Mouse (Mus musculus) intestine, postnatal 0 days (tissue): ENCODE results near the gene Itga7. TPM values are rescaled to one million over a fixed set of nuclear protein-coding genes. Genes with fewer than 3 reads are reported as not detected.

Experiments
- ATAC-seq: fragments of 200-750 bp; cut with Nextera tagmentation; 2 replicates; pipeline ENCODE4 v1.8.0; 2017; ENCODE audit warnings: mild to moderate bottlenecking, moderate TSS enrichment, moderate library complexity
- H3K27ac ChIP-seq: fragments of 300-500 bp; sonication (generic); 2 replicates; pipeline ENCODE4 v1.5.1; 2014; ENCODE audit warnings: mild to moderate bottlenecking, low read depth, low read length, moderate library complexity
- H3K27me3 ChIP-seq: fragments of 300-500 bp; sonication (generic); replicated peaks from 2 replicates; pipeline ENCODE4 v1.6.1; 2014; ENCODE audit warnings: low read length, mixed read lengths; ENCODE audit not compliant: control insufficient read depth, insufficient read depth
- H3K36me3 ChIP-seq: fragments of 300-500 bp; sonication (generic); 2 replicates; pipeline ENCODE4 v1.6.1; 2014; ENCODE audit warnings: mild to moderate bottlenecking, moderate library complexity; ENCODE audit not compliant: control insufficient read depth, insufficient read depth
- H3K4me1 ChIP-seq: fragments of 300-500 bp; sonication (generic); replicated peaks from 2 replicates; pipeline ENCODE4 v1.6.1; 2014; ENCODE audit warnings: antibody characterized with exemption, low read length, mixed read lengths; ENCODE audit not compliant: control insufficient read depth, insufficient read depth
- H3K4me2 ChIP-seq: fragments of 300-500 bp; sonication (generic); replicated peaks from 2 replicates; pipeline ENCODE4 v1.6.1; 2014; ENCODE audit warnings: low read depth, mild to moderate bottlenecking, moderate library complexity
- H3K4me3 ChIP-seq: fragments of 300-500 bp; sonication (generic); 2 replicates; pipeline ENCODE4 v1.5.1; 2014; ENCODE audit warnings: low read depth, low read length
- H3K9ac ChIP-seq: fragments of 300-500 bp; sonication (generic); 2 replicates; pipeline ENCODE4 v1.6.1; 2014; ENCODE audit warnings: mild to moderate bottlenecking, low read depth, low read length
- H3K9me3 ChIP-seq: fragments of 300-500 bp; sonication (generic); 2 replicates; pipeline ENCODE4 v1.6.1; 2016; ENCODE audit warnings: mixed run types; ENCODE audit not compliant: control insufficient read depth
- CTCF ChIP-seq: sonication (generic); IDR thresholded peaks from 2 replicates; pipeline ENCODE4 v1.5.1; 2016; ENCODE audit warnings: low read depth, mild to moderate bottlenecking, control low read depth, antibody characterized with exemption, moderate library complexity
- WGBS: fragments of 180-500 bp; shearing (Covaris S2); extraction: QIAGEN DNeasy Blood & Tissue Kit; methylation state at CpG from one replicate; pipeline ENCODE4 v1.1.7; 2014; 5-methylcytosine and 5-hydroxymethylcytosine counted together
- polyA plus RNA-seq: library from polyadenylated mRNA; unstranded; fragments of >200 nt; fragmentation: Nextera tagmentation; extraction: Ambion mirVana; gene quantifications from 2 replicates; pipeline ENCODE4 v1.2.1, GENCODE M21; 2015

The Itga7 gene
- polyA plus RNA-seq, 1 experiment from 2014 or later: 3.1 TPM

DNA sequence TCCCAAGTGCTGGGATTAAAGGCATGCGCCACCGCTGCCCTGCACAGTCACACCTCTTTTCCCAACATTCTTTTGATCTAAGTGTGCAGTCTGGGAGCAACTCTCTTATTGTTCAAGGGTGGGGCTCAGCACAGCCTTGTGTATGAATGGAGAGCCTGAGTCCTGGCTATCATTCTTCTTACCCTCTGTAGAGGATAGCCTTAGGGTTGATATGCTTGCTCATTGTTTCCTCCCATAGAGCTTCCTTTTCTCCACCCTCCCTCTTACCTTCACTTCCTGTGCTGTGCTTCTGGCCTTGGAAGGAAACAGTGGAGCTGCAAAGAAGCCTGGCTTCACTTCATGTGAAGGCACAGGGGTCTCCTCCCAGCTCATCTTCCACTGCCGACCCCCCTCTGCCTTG, 32.9 kb upstream of the Itga7 start, which contains the start of gene Cd63:
Cd63 (plus strand) TSS at position 292 of the 400 bp plus-strand sequence.
- Histone ChIP-seq H3K9ac (no peak within 1 kb of the TSS), H3K27ac (no peak within 1 kb of the TSS), H3K4me3 (no peak within 1 kb of the TSS), H3K4me1 (no peaks in the 10 kb centered on the region), H3K36me3 (no peaks in the 10 kb centered on the region), H3K27me3 (peaks cover 10% of the 10 kb centered on the region), H3K9me3 (no peaks in the 10 kb centered on the region), H3K4me2 (no peak within 1 kb of the TSS)
- ATAC-seq: no peak
- no peak for TF ChIP-seq CTCF
- WGBS: 69% methylated on average over 3 of the region's 3 CpGs

DNA sequence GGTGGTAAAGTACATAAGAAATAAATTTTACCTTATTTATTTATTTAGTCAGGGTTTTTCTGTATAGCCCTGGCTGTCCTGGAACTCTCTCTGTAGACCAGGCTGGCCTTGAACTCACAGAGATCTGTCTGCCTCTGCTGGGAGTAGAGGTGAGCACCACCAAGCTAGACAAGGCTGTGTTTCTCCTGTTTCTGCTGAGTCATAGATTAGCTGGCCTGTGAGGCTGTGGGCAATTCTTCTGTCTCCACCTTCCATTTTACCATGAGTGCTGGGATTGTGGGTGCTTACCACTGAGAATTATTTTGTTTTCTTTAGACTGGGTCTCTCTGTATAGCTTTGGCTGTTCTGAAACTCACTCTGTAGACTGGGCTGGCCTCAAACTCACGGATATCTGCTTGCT, 32.2 kb upstream of the Itga7 start:
- Histone ChIP-seq H3K9ac (no peak overlapping the region), H3K9me3 (no peaks in the 10 kb centered on the region), H3K4me1 (no peaks in the 10 kb centered on the region), H3K27me3 (peaks cover 3% of the 10 kb centered on the region; the same call in 1 of the 2 replicates), H3K36me3 (no peaks in the 10 kb centered on the region), H3K4me2 (no peak overlapping the region), H3K27ac (no peak overlapping the region), H3K4me3 (no peak overlapping the region)
- no peak for ATAC-seq
- WGBS: 82% methylated on average over 1 of the region's 1 CpGs
- TF ChIP-seq CTCF: no peak

DNA sequence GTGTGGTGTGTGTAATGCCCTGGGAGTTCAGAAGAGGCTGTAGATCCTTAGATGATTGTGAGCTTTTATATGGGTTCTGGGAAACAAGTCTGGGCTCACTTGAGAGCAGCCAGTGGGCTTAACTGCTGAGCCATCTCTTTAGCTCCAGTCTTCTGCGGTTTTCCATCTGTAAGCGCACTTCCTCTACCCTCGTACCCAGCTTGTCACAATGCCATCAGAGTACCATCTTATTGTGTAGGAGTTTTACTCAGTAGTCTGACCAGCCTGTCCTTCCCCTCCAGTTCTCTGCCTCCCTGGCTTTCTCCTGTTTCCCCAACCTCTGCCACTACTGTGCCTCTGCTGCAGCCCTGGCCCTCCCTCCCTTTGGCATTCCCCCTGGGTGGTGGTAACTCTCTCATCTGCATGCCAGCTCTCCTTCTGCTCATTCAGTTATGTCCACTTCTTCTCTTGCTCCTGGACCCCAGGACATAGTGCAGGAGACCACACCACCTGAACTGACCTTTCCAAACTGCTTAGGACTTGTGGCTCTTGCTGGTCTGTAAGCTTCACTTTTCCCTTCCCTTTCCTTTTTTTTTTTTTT, 31.1 kb upstream of the Itga7 start:
- Histone ChIP-seq H3K36me3 (no peaks in the 10 kb centered on the region), H3K27ac (no peak overlapping the region), H3K27me3 (no peaks in the 10 kb centered on the region), H3K9ac (no peak overlapping the region), H3K4me2 (no peak overlapping the region), H3K4me3 (no peak overlapping the region), H3K9me3 (no peaks in the 10 kb centered on the region), H3K4me1 (no peaks in the 10 kb centered on the region)
- no peak for ATAC-seq
- 83% methylated on average over 3 of the region's 3 CpGs for WGBS
- TF ChIP-seq CTCF: no peak

DNA sequence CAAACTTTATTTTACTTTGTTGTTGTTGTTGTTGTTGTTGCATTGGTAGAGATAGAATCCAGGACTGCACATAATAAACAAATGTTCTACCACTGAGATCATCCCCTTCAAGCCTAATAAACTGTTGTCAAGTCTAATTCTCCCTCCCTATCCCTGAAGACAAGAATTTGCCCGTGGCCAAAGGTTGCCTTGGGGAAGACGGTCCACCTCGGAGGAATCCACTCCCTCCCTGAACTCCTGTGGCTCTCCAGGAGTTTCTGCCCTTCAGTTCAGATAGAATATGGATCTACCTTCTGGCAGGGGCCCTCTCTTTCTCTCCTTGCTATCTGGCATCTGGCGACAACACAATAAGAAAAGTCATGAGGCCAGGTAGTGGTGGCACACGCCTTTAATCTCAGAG, 28.8 kb upstream of the Itga7 start:
- no peaks in the 10 kb centered on the region for H3K4me1 ChIP-seq
- H3K4me2 ChIP-seq: no peak overlapping the region
- H3K27me3 ChIP-seq: no peaks in the 10 kb centered on the region
- no peak for ATAC-seq
- H3K27ac ChIP-seq: no peak overlapping the region
- H3K9me3 ChIP-seq: no peaks in the 10 kb centered on the region
- H3K4me3 ChIP-seq: no peak overlapping the region
- WGBS: 43% methylated on average over 5 of the region's 5 CpGs
- no peaks in the 10 kb centered on the region for H3K36me3 ChIP-seq
- no peak overlapping the region for H3K9ac ChIP-seq
- no peak for TF ChIP-seq CTCF

DNA sequence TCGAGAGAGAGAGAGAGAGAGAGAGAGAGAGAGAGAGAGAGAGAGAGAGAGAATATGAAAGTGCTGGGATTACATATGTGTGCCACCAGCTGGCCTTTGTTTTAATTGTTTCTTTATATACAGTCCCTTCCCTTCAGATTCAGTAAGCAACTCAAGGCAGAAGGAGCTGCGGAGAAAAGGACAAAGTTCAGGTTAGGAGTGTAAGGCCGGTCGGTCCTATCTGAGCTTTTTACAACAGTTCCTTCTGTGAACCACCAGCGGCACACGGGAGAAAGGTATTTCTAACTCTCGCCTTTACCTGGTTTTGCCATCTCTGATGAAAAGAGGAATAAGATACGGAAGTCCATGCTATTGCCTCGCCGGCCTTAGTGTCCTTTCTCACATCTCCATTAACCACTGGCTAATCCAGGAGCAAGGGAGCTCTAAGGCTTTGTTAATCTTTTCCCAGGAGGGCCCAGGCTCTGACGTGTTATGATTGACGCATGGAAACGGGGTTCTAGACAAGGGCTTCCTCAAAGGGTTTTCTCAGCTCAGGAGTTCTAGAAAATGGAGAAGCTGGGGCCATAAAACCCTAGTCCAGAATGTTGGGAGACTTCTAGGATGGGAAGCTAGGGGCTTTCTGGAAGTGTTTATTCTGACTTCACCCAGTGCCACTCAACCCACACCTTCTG, 24.7 kb upstream of the Itga7 start:
- no peak for TF ChIP-seq CTCF
- no peaks in the 10 kb centered on the region for H3K27me3 ChIP-seq
- H3K4me1 ChIP-seq: no peaks in the 10 kb centered on the region
- H3K4me2 ChIP-seq: peak overlapping the region; percentile 85
- peak overlapping the region; percentile 98 for H3K27ac ChIP-seq
- peak overlapping the region; percentile 93 for H3K9ac ChIP-seq
- peak; percentile 71 for ATAC-seq
- H3K4me3 ChIP-seq: peak overlapping the region; percentile 87
- WGBS: 31% methylated on average over 13 of the region's 13 CpGs
- H3K36me3 ChIP-seq: peaks cover 18% of the 10 kb centered on the region
- no peaks in the 10 kb centered on the region for H3K9me3 ChIP-seq

DNA sequence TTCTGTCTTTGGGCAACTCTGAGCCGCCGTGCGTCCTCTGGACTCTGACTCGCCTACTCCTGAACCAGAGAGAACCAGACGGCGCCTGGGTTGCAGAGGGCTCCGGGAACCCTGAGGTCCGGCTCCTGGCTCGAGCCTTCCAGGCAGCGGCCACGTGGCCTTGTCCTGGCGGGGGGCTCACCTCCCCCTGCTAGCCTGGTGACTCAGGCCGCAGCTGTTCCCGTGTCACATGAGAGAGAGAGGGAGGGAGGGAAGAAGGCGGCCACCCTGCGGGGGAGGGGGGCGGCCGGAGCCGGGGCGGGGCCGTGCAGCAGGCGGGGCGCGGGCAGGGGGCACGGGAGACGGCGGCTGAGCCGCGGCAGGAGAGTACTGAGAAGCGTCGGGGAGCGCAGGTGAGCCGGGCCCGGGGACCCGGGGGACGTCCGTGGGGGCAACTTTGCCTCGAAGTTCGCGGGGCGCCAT, 24.0 kb upstream of the Itga7 start:
- 1% methylated on average over 35 of the region's 41 CpGs for WGBS
- peak overlapping the region; percentile 87 for H3K4me3 ChIP-seq
- H3K36me3 ChIP-seq: peaks cover 25% of the 10 kb centered on the region
- peak; percentile 68 for ATAC-seq
- H3K27ac ChIP-seq: peak overlapping the region; percentile 98
- peak overlapping the region; percentile 85 for H3K4me2 ChIP-seq
- no peaks in the 10 kb centered on the region for H3K9me3 ChIP-seq
- H3K9ac ChIP-seq: peak overlapping the region; percentile 93
- no peaks in the 10 kb centered on the region for H3K27me3 ChIP-seq
- no peaks in the 10 kb centered on the region for H3K4me1 ChIP-seq
- TF ChIP-seq CTCF: no peak
